Mouse (Mus musculus): Measurements from ENCODE around the gene Pex11a. TPM values are rescaled to one million over a fixed set of nuclear protein-coding genes. Genes with fewer than 3 reads are reported as not detected.

The Pex11a gene
- polyA plus RNA-seq, 1 experiment: 41.0 TPM

GRCm38 (mm10) chr7:79771561-79772512 is 28.9 kb upstream of the Pex11a start:
- H3K27ac ChIP-seq (ENCODE audit: insufficient read depth, low read depth, low read length): no peak overlapping the region
- DNase-seq: no peak
- no peaks in the 10 kb centered on the region for H3K36me3 ChIP-seq (ENCODE audit: control insufficient read depth, insufficient read depth, low read length)
- TF ChIP-seq POLR2A (IDR thresholded peaks at IDR 0.05; ENCODE audit: low read depth, low read length): no peak
- no peak for TF ChIP-seq CTCF (conservative IDR thresholded peaks at IDR 0.05; ENCODE audit: insufficient read depth, insufficient read length, low read depth, low read length)
- WGBS: 71% methylated on average over 15 of the region's 15 CpGs
- no peaks in the 10 kb centered on the region for H3K4me1 ChIP-seq (ENCODE audit: control insufficient read depth, insufficient read depth, low read length)
- no peaks in the 10 kb centered on the region for H3K27me3 ChIP-seq (replicated peaks; ENCODE audit: control insufficient read depth, insufficient read depth, low read length)
- no peak overlapping the region for H3K4me3 ChIP-seq (ENCODE audit: insufficient read depth, low read depth, low read length)

- Histone ChIP-seq H3K4me3 (ENCODE audit: insufficient read depth, low read depth, low read length) (no peak overlapping the region), H3K36me3 (ENCODE audit: control insufficient read depth, insufficient read depth, low read length) (no peaks in the 10 kb centered on the region), H3K27me3 (replicated peaks; ENCODE audit: control insufficient read depth, insufficient read depth, low read length) (no peaks in the 10 kb centered on the region), H3K27ac (ENCODE audit: insufficient read depth, low read depth, low read length) (no peak overlapping the region), H3K4me1 (ENCODE audit: control insufficient read depth, insufficient read depth, low read length) (no peaks in the 10 kb centered on the region)
- TF ChIP-seq POLR2A (IDR thresholded peaks at IDR 0.05; ENCODE audit: low read depth, low read length) (no peak), CTCF (conservative IDR thresholded peaks at IDR 0.05; ENCODE audit: insufficient read depth, insufficient read length, low read depth, low read length) (no peak)
- DNase-seq: no peak
- WGBS: 80% methylated on average over 3 of the region's 3 CpGs
Measured at GRCm38 (mm10) chr7:79769664-79770063, 26.7 kb upstream of the Pex11a start.

- Histone ChIP-seq H3K4me3 (ENCODE audit: insufficient read depth, low read depth, low read length) (no peak overlapping the region), H3K4me1 (ENCODE audit: control insufficient read depth, insufficient read depth, low read length) (no peaks in the 10 kb centered on the region), H3K36me3 (ENCODE audit: control insufficient read depth, insufficient read depth, low read length) (no peaks in the 10 kb centered on the region), H3K27ac (ENCODE audit: insufficient read depth, low read depth, low read length) (no peak overlapping the region), H3K27me3 (replicated peaks; ENCODE audit: control insufficient read depth, insufficient read depth, low read length) (no peaks in the 10 kb centered on the region)
- WGBS: 63% methylated on average over 1 of the region's 1 CpGs
- TF ChIP-seq POLR2A (IDR thresholded peaks at IDR 0.05; ENCODE audit: low read depth, low read length): no peak
- no peak for TF ChIP-seq CTCF (conservative IDR thresholded peaks at IDR 0.05; ENCODE audit: insufficient read depth, insufficient read length, low read depth, low read length)
- DNase-seq: no peak
Measured at GRCm38 (mm10) chr7:79765991-79766390, 23.1 kb upstream of the Pex11a start.

- 75% methylated on average over 8 of the region's 8 CpGs for WGBS
- TF ChIP-seq POLR2A (IDR thresholded peaks at IDR 0.05; ENCODE audit: low read depth, low read length): no peak
- TF ChIP-seq CTCF (conservative IDR thresholded peaks at IDR 0.05; ENCODE audit: insufficient read depth, insufficient read length, low read depth, low read length): no peak
Measured at GRCm38 (mm10) chr7:79762106-79762505, 19.2 kb upstream of the Pex11a start.

GRCm38 (mm10) chr7:79761124-79761876 is 18.4 kb upstream of the Pex11a start:
- DNase-seq: no peak
- no peak overlapping the region for H3K4me3 ChIP-seq (ENCODE audit: insufficient read depth, low read depth, low read length)
- no peaks in the 10 kb centered on the region for H3K27me3 ChIP-seq (replicated peaks; ENCODE audit: control insufficient read depth, insufficient read depth, low read length)
- no peaks in the 10 kb centered on the region for H3K36me3 ChIP-seq (ENCODE audit: control insufficient read depth, insufficient read depth, low read length)
- H3K27ac ChIP-seq (ENCODE audit: insufficient read depth, low read depth, low read length): no peak overlapping the region
- TF ChIP-seq POLR2A (IDR thresholded peaks at IDR 0.05; ENCODE audit: low read depth, low read length) (no peak), CTCF (conservative IDR thresholded peaks at IDR 0.05; ENCODE audit: insufficient read depth, insufficient read length, low read depth, low read length) (no peak)
- H3K4me1 ChIP-seq (ENCODE audit: control insufficient read depth, insufficient read depth, low read length): no peaks in the 10 kb centered on the region
- WGBS: 72% methylated on average over 5 of the region's 5 CpGs

More at GRCm38 (mm10) chr7:79762106-79762505, 19.2 kb upstream of the Pex11a start:
- DNase-seq: no peak
- no peaks in the 10 kb centered on the region for H3K4me1 ChIP-seq (ENCODE audit: control insufficient read depth, insufficient read depth, low read length)
- H3K4me3 ChIP-seq (ENCODE audit: insufficient read depth, low read depth, low read length): no peak overlapping the region
- no peaks in the 10 kb centered on the region for H3K36me3 ChIP-seq (ENCODE audit: control insufficient read depth, insufficient read depth, low read length)
- no peak overlapping the region for H3K27ac ChIP-seq (ENCODE audit: insufficient read depth, low read depth, low read length)
- no peaks in the 10 kb centered on the region for H3K27me3 ChIP-seq (replicated peaks; ENCODE audit: control insufficient read depth, insufficient read depth, low read length)

GRCm38 (mm10) chr7:79759766-79760165 is 16.8 kb upstream of the Pex11a start:
- Histone ChIP-seq H3K36me3 (ENCODE audit: control insufficient read depth, insufficient read depth, low read length) (no peaks in the 10 kb centered on the region), H3K27me3 (replicated peaks; ENCODE audit: control insufficient read depth, insufficient read depth, low read length) (no peaks in the 10 kb centered on the region), H3K4me3 (ENCODE audit: insufficient read depth, low read depth, low read length) (no peak overlapping the region), H3K27ac (ENCODE audit: insufficient read depth, low read depth, low read length) (no peak overlapping the region), H3K4me1 (ENCODE audit: control insufficient read depth, insufficient read depth, low read length) (no peaks in the 10 kb centered on the region)
- TF ChIP-seq POLR2A (IDR thresholded peaks at IDR 0.05; ENCODE audit: low read depth, low read length): no peak
- no peak for TF ChIP-seq CTCF (conservative IDR thresholded peaks at IDR 0.05; ENCODE audit: insufficient read depth, insufficient read length, low read depth, low read length)
- DNase-seq: no peak

- DNase-seq: no peak
- no peak overlapping the region for H3K27ac ChIP-seq (ENCODE audit: insufficient read depth, low read depth, low read length)
- H3K4me1 ChIP-seq (ENCODE audit: control insufficient read depth, insufficient read depth, low read length): no peaks in the 10 kb centered on the region
- TF ChIP-seq POLR2A (IDR thresholded peaks at IDR 0.05; ENCODE audit: low read depth, low read length): no peak
- H3K27me3 ChIP-seq (replicated peaks; ENCODE audit: control insufficient read depth, insufficient read depth, low read length): no peaks in the 10 kb centered on the region
- whole genome bisulfite sequencing: 79% methylated on average over 6 of the region's 6 CpGs
- H3K36me3 ChIP-seq (ENCODE audit: control insufficient read depth, insufficient read depth, low read length): no peaks in the 10 kb centered on the region
- no peak overlapping the region for H3K4me3 ChIP-seq (ENCODE audit: insufficient read depth, low read depth, low read length)
Measured at GRCm38 (mm10) chr7:79758176-79758575, 15.2 kb upstream of the Pex11a start.

Data from kidney, adult 2 months (tissue).